Mouse (Mus musculus) lung, embryonic 14.5 days (tissue): ENCODE measurements around the gene Tbrg1. TPM values are rescaled to one million over a fixed set of nuclear protein-coding genes. Genes with fewer than 3 reads are reported as not detected.
A peak's percentile ranks its signal among the peaks of the same experiment; 100 is the strongest.

ENCODE experiments used
- ATAC-seq: fragments of 200-750 bp; cut with Nextera tagmentation; 2 replicates; pipeline ENCODE4 v1.8.0; 2017; ENCODE audit warnings: mild to moderate bottlenecking, moderate TSS enrichment, moderate library complexity; ENCODE audit not compliant: insufficient read depth
- DNase-seq: peaks from one replicate; pipeline ENCODE4 v3.0.0-alpha.2; 2015
- H3K27ac ChIP-seq: fragments of 300-500 bp; sonication (generic); 2 replicates; pipeline ENCODE4 v1.5.1; 2014; ENCODE audit warnings: low read depth, mild to moderate bottlenecking, moderate library complexity
- H3K27me3 ChIP-seq: fragments of 300-500 bp; sonication (generic); 2 replicates; pipeline ENCODE4 v1.6.1; 2014; ENCODE audit warnings: low read length, control low read depth; ENCODE audit not compliant: insufficient read depth
- H3K36me3 ChIP-seq: fragments of 300-500 bp; sonication (generic); 2 replicates; pipeline ENCODE4 v1.6.1; 2014; ENCODE audit warnings: control low read depth; ENCODE audit not compliant: insufficient read depth
- H3K4me1 ChIP-seq: fragments of 300-500 bp; sonication (generic); 2 replicates; pipeline ENCODE4 v1.6.1; 2014; ENCODE audit warnings: antibody characterized with exemption, control low read depth; ENCODE audit not compliant: insufficient read depth
- H3K4me2 ChIP-seq: fragments of 300-500 bp; sonication (generic); 2 replicates; pipeline ENCODE4 v1.6.1; 2014; ENCODE audit warnings: mild to moderate bottlenecking
- H3K4me3 ChIP-seq: fragments of 300-500 bp; sonication (generic); 2 replicates; pipeline ENCODE4 v1.5.1; 2014; ENCODE audit warnings: low read depth, low read length
- H3K9ac ChIP-seq: fragments of 300-500 bp; sonication (generic); 2 replicates; pipeline ENCODE4 v1.6.1; 2014
- H3K9me3 ChIP-seq: fragments of 300-500 bp; sonication (generic); 2 replicates; pipeline ENCODE4 v1.6.1; 2016; ENCODE audit warnings: low read depth, low read length, control low read depth
- CTCF ChIP-seq: IDR thresholded peaks from 2 replicates; pipeline ENCODE4 v1.5.1; 2016; ENCODE audit warnings: antibody characterized with exemption, low read depth
- WGBS: fragments of 180-500 bp; shearing (Covaris S2); extraction: QIAGEN DNeasy Blood & Tissue Kit; methylation state at CpG from one replicate; pipeline ENCODE4 v1.1.7; 2014; 5-methylcytosine and 5-hydroxymethylcytosine counted together
- polyA plus RNA-seq: library from polyadenylated mRNA; unstranded; fragments of >200 nt; fragmentation: Nextera tagmentation; extraction: Ambion mirVana; gene quantifications from 2 replicates; pipeline ENCODE4 v1.2.1, GENCODE M21; 2014

Tbrg1 gene
- polyA plus RNA-seq, 1 experiment from 2014 or later: 128 TPM

DNA sequence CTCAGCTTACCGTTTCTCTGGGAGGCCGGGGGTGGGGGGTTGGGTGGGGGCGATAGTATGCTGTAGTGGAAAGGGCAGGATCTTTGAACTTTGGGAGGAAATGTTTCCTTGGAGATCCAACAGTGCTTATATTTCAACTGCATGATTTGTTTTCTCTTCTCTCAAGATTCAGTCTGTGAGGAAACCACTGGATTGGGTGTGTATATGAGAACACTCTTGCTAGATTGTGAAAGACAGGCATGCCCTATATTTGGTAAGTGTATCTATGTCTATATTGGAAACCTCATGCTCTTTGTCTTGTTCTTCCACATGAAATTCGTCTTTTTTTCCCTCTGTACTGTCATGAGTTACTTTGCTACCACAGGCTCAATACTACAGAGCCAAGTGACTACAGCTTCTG lies 12.6 kb upstream of the Tbrg1 start:
- Histone ChIP-seq H3K27me3 (no peaks in the 10 kb centered on the region), H3K4me3 (no peak overlapping the region), H3K27ac (no peak overlapping the region), H3K36me3 (no peaks in the 10 kb centered on the region), H3K9me3 (no peaks in the 10 kb centered on the region), H3K4me1 (no peaks in the 10 kb centered on the region), H3K9ac (no peak overlapping the region), H3K4me2 (no peak overlapping the region)
- DNase-seq (no peak), ATAC-seq (no peak)
- WGBS: 34% methylated on average over 4 of the region's 4 CpGs
- TF ChIP-seq CTCF: no peak

DNA sequence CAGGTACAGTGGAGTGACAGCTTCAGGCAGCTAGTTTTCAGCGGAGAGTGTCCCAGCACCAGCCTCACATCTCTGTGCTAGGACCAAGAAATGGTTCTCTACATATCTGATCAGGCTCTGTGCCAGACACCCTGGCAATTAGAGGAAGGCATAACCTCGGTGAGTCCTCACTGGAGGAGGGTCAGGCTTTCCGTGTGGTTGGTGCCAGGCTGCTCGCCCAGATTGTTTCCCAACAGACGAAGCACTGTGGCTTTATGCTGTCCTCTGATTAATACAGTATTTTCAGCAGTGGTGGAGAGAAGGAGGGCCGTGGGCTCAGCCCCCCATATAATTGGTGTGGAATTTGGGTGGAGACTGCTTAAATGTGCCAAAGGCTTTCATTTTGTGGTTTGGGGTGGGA lies 12.0 kb upstream of the Tbrg1 start, which contains the start of gene Panx3:
Panx3 (minus strand) TSS at position 121 of the 400 bp plus-strand sequence.
- no peak within 1 kb of the TSS for H3K9ac ChIP-seq
- H3K27me3 ChIP-seq: no peaks in the 10 kb centered on the region
- no peaks in the 10 kb centered on the region for H3K4me1 ChIP-seq
- WGBS: 61% methylated on average over 6 of the region's 6 CpGs
- no peaks in the 10 kb centered on the region for H3K36me3 ChIP-seq
- no peak within 1 kb of the TSS for H3K4me3 ChIP-seq
- H3K4me2 ChIP-seq: no peak within 1 kb of the TSS
- no peak for TF ChIP-seq CTCF
- H3K27ac ChIP-seq: no peak within 1 kb of the TSS
- no peaks in the 10 kb centered on the region for H3K9me3 ChIP-seq
- no peak for DNase-seq
- ATAC-seq: no peak

DNA sequence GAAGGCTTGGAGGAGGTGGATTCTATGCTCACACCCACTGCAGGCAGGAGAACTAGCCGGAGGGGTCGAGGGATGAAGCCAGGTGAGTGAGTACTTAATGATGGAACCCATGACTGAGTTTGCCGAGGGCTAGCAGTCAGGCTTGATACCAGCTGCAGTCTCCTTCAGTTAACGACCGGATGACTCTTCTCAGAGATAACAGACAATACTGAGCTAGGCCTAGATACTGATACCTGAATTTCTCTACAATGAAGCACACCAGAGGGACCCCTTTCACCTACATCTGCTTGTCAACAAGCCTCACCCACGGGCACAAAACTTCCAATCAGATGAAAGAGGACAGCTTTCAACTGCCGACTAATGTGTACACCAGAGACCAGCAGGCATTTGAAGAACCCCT lies 8.9 kb upstream of the Tbrg1 start:
- Histone ChIP-seq H3K4me3 (no peak overlapping the region), H3K27me3 (no peaks in the 10 kb centered on the region), H3K9ac (no peak overlapping the region), H3K36me3 (no peaks in the 10 kb centered on the region), H3K4me2 (no peak overlapping the region), H3K27ac (no peak overlapping the region), H3K4me1 (no peaks in the 10 kb centered on the region), H3K9me3 (no peaks in the 10 kb centered on the region)
- no peak for ATAC-seq
- WGBS: 69% methylated on average over 7 of the region's 7 CpGs
- no peak for DNase-seq
- no peak for TF ChIP-seq CTCF

DNA sequence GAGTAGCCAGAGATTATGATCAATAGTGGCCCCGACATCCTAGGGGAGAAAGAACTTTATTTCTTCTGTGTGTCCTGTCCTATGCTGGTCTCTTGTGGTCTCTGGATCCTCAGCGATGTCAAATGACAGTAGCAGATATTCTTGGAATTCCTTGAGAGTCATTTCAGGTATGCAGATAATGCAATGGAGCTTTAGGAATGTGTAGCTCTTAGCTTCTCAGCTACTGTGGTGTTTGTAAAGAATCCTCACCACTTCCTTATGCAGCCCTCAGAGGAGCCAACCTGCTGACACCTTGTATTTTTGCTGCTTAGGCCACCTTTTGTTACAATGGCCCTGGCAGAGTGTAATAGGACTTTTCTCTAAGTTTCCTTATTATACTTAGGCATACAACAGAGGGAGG lies 7.5 kb upstream of the Tbrg1 start:
- no peaks in the 10 kb centered on the region for H3K36me3 ChIP-seq
- no peak overlapping the region for H3K4me2 ChIP-seq
- no peaks in the 10 kb centered on the region for H3K27me3 ChIP-seq
- 53% methylated on average over 2 of the region's 2 CpGs for WGBS
- H3K27ac ChIP-seq: no peak overlapping the region
- no peaks in the 10 kb centered on the region for H3K4me1 ChIP-seq
- TF ChIP-seq CTCF: no peak
- no peaks in the 10 kb centered on the region for H3K9me3 ChIP-seq
- ATAC-seq (no peak), DNase-seq (no peak)
- H3K9ac ChIP-seq: no peak overlapping the region
- H3K4me3 ChIP-seq: no peak overlapping the region

DNA sequence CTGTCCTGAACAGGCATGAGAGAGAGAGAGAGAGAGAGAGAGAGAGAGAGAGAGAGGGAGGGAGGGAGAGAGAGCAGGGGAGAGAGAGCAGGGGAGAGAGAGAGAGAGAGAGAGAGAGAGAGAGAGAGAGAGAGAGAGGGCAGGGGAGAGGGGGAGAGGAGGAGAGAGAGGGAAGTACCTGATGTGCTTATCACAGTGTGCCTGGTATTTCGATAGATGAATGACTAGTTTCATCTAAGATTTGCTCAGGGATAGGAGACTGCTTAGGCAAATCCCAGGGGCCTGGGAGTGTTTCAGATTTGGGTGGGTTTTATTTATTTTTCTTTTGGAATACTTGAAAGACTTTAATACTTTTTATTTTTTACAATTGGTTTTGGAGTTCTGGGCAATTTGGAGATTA lies 6.1 kb upstream of the Tbrg1 start:
- TF ChIP-seq CTCF: no peak
- H3K4me1 ChIP-seq: no peaks in the 10 kb centered on the region
- H3K9ac ChIP-seq: no peak overlapping the region
- no peaks in the 10 kb centered on the region for H3K36me3 ChIP-seq
- H3K9me3 ChIP-seq: no peaks in the 10 kb centered on the region
- H3K27me3 ChIP-seq: no peaks in the 10 kb centered on the region
- no peak overlapping the region for H3K27ac ChIP-seq
- 65% methylated on average over 1 of the region's 1 CpGs for WGBS
- no peak for ATAC-seq
- no peak overlapping the region for H3K4me3 ChIP-seq
- DNase-seq: no peak
- H3K4me2 ChIP-seq: no peak overlapping the region

DNA sequence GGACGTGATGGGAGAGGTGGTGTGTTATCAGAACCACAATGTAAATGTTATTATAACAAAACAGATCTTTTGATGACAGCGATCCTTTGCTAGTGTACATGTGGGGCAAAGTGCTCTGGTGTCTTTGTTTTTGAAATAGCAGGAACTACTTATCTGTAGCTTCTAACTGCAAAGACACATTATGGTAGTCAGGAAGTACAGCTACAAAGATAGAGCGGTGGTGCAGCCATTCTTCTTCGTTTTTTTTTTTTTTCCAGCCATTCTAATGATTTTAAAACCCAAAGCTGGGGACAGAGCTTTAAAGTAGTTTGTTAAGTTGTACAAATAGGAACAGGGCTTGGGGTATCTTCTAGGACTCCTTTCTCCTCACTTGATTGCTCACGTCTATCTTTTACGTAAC lies 2.3 kb upstream of the Tbrg1 start:
- ATAC-seq (no peak), DNase-seq (no peak)
- Histone ChIP-seq H3K27ac (no peak overlapping the region), H3K36me3 (peaks cover 4% of the 10 kb centered on the region; the same call in 1 of the 2 replicates), H3K9ac (no peak overlapping the region), H3K4me3 (no peak overlapping the region), H3K27me3 (no peaks in the 10 kb centered on the region), H3K9me3 (no peaks in the 10 kb centered on the region), H3K4me1 (0 out of 2 replicates have a peak, but pooled peaks cover 3% of the 10 kb centered on the region), H3K4me2 (no peak overlapping the region)
- TF ChIP-seq CTCF: no peak
- WGBS: 66% methylated on average over 6 of the region's 6 CpGs

DNA sequence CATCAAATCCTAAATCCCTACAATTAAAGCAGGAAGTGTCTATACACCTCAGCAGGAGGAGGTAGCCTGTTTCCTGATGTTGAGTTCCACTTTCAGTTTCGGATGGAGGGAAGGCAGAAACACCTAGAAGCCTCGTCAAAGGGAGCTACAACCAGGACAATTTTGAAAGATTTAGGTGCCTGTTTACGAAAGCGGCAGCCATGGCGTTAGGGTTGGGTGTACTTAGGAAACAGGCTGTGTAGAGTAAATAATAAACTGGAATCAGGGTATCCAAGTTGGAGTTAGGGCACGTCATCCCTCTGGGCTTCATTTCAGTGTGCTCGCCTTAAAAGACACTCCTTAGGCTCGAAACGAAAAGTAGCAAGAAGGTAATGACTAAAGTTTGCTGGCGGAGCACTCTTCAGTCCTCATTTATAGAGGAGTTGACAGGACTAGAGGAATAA lies 652 bp downstream of the Tbrg1 start:
- WGBS: 1% methylated on average over 10 of the region's 10 CpGs
- H3K27ac ChIP-seq: peak overlapping the region; percentile 91
- peaks cover 31% of the 10 kb centered on the region for H3K36me3 ChIP-seq
- H3K27me3 ChIP-seq: no peaks in the 10 kb centered on the region
- H3K4me3 ChIP-seq: peak overlapping the region; percentile 77
- no peaks in the 10 kb centered on the region for H3K9me3 ChIP-seq
- ATAC-seq (peak; percentile 37), DNase-seq (no peak)
- peak overlapping the region; percentile 71 for H3K4me2 ChIP-seq
- no peak for TF ChIP-seq CTCF
- 0 out of 2 replicates have a peak, but pooled peaks cover 3% of the 10 kb centered on the region for H3K4me1 ChIP-seq
- peak overlapping the region; percentile 81 for H3K9ac ChIP-seq

DNA sequence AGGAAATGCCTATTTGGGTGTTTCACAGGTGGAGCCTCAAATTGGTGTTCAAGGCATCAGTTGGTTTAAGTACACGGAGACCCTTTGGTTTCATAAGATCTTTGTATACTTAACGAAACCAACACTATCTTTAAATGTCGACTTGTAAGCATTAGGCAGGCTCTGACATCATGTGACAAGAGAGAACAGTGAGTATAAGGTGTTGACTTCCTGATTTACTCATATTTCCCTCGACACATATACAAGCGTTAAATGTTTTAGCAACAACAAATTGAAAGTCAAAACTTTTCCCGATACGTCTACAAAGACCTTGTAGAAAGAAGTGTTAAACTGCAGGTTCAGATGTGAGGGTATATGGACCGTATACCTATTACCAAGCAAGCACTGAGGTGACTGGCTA lies 1.2 kb downstream of the Tbrg1 start:
- 0 out of 2 replicates have a peak, but pooled peaks cover 3% of the 10 kb centered on the region for H3K4me1 ChIP-seq
- H3K27ac ChIP-seq: no peak overlapping the region
- no peak for TF ChIP-seq CTCF
- no peaks in the 10 kb centered on the region for H3K27me3 ChIP-seq
- ATAC-seq (no peak), DNase-seq (no peak)
- peak overlapping the region; percentile 71 for H3K4me2 ChIP-seq
- 47% methylated on average over 8 of the region's 8 CpGs for WGBS
- H3K9me3 ChIP-seq: no peaks in the 10 kb centered on the region
- peak overlapping the region; percentile 77 for H3K4me3 ChIP-seq
- peak overlapping the region; percentile 81 for H3K9ac ChIP-seq
- H3K36me3 ChIP-seq: peaks cover 36% of the 10 kb centered on the region
